In genomic region chr13:55330567-55331400, GRCm38 (mm10) we compare ENCODE assay signal across 8 mouse cellular contexts. TPM values are rescaled to one million over a fixed set of nuclear protein-coding genes. Genes with fewer than 3 reads are reported as not detected.
DNase-seq lines count a peak whose midpoint lies in the region; ATAC-seq and TF ChIP-seq lines count a peak whose summit lies in the region.

No protein-coding gene starts in this region.

- no peak for ATAC-seq in hindbrain, embryonic 16.5 days
- ATAC-seq in inflammation-experienced regulatory T-cells, adult 6 months = no peak

- H3ac ChIP-seq in myocyte (ENCODE audit: control insufficient read depth, insufficient read length) = peak overlapping the region; percentile 50

- peak overlapping the region; percentile 95 for H3K4me2 ChIP-seq in hindbrain, embryonic 16.5 days (ENCODE audit: low read length)
- H3K4me2 ChIP-seq in myocyte (ENCODE audit: low read depth) = peak overlapping the region; percentile 96

- no peaks in the 10 kb centered on the region for H3K27me3 ChIP-seq in hindbrain, embryonic 16.5 days (replicated peaks; ENCODE audit: control insufficient read depth, insufficient read depth, low read length)
- H3K27me3 ChIP-seq in myocyte (ENCODE audit: control insufficient read depth, insufficient read depth, insufficient read length) = no peaks in the 10 kb centered on the region

- peak; percentile 41; the same call in 1 of the 2 replicates for TF ChIP-seq CTCF in layer of hippocampus, adult 2 months (conservative IDR thresholded peaks at IDR 0.05)
- TF ChIP-seq CTCF in cortical plate, adult 2 months (IDR thresholded peaks at IDR 0.05; ENCODE audit: extremely low read depth, insufficient read depth, low read length) = no peak

- H3K4me1 ChIP-seq in cortical plate, adult 2 months (ENCODE audit: control insufficient read depth, insufficient read depth, low read length) = peaks cover 2% of the 10 kb centered on the region
- peaks cover 24% of the 10 kb centered on the region for H3K4me1 ChIP-seq in hindbrain, embryonic 16.5 days (ENCODE audit: control insufficient read depth, insufficient read depth, low read depth, low read length)

- peak overlapping the region; percentile 88; the same call in 1 of the 2 replicates for H3K4me3 ChIP-seq in layer of hippocampus, adult 2 months
- H3K4me3 ChIP-seq in cortical plate, adult 2 months (ENCODE audit: insufficient read depth, low read length) = peak overlapping the region; percentile 34; the same call in 1 of the 2 replicates
- H3K4me3 ChIP-seq in hindbrain, embryonic 16.5 days (ENCODE audit: low read length) = peak overlapping the region; percentile 86
- peak overlapping the region; percentile 36 for H3K4me3 ChIP-seq in myocyte

- no peak for TF ChIP-seq POLR2A in cortical plate, adult 2 months (IDR thresholded peaks at IDR 0.05; ENCODE audit: extremely low read depth, insufficient read depth, low read length)
- no peak for TF ChIP-seq POLR2A in myocyte (IDR thresholded peaks at IDR 0.05; ENCODE audit: insufficient read length, low read depth)

- no peak overlapping the region for H3K27ac ChIP-seq in layer of hippocampus, adult 2 months
- H3K27ac ChIP-seq in cortical plate, adult 2 months (ENCODE audit: insufficient read depth, low read length) = no peak overlapping the region
- H3K27ac ChIP-seq in hindbrain, embryonic 16.5 days (ENCODE audit: low read depth, low read length) = peak overlapping the region; percentile 83

- peak overlapping the region; percentile 75 for H3K9ac ChIP-seq in hindbrain, embryonic 16.5 days (ENCODE audit: low read depth, low read length)

- H3K36me3 ChIP-seq in hindbrain, embryonic 16.5 days (ENCODE audit: control insufficient read depth, insufficient read depth, low read length) = peaks cover 4% of the 10 kb centered on the region
- H3K36me3 ChIP-seq in myocyte (ENCODE audit: control insufficient read depth, insufficient read depth) = no peaks in the 10 kb centered on the region

- no peaks in the 10 kb centered on the region for H3K9me3 ChIP-seq in hindbrain, embryonic 16.5 days (ENCODE audit: control insufficient read depth, low read length)

- H3K79me2 ChIP-seq in myocyte (ENCODE audit: control insufficient read depth, insufficient read depth) = peaks cover 11% of the 10 kb centered on the region

- WGBS in hindbrain, embryonic 16.5 days = 48% methylated on average over 14 of the region's 14 CpGs

- DNase-seq in layer of hippocampus, adult 2 months (ENCODE audit: low spot score in 2 of 2) = no peak
- no peak for DNase-seq in layer of hippocampus, postnatal 25 days (ENCODE audit: extremely low spot score in 1 of 2, low spot score in 1 of 2)
- DNase-seq in layer of hippocampus, adult 18-20 months (ENCODE audit: low spot score in 2 of 2) = no peak
- no peak for DNase-seq in T-cell, adult 2 months (ENCODE audit: low spot score)

TF ChIP-seq in myocyte, 11 proteins besides CTCF, POLR2A, EP300 and RAD21:
- TF ChIP-seq USF1 (IDR thresholded peaks at IDR 0.05; ENCODE audit: low read depth) (peak; percentile 50), SRF (IDR thresholded peaks at IDR 0.05; ENCODE audit: control insufficient read depth, insufficient read length, low read depth) (no peak)

RNA-seq across cellular contexts. Expression of gene Mxd3, which starts 1.2 kb away (rescaled TPM):
- 1 to 10 TPM; 1.2 to 1.8 TPM for total RNA-seq in layer of hippocampus, adult 2 months (2021)
- total RNA-seq in layer of hippocampus, postnatal 25 days (2021) = 1 to 10 TPM; 1.2 to 2.4 TPM
- polyA plus RNA-seq in cortical plate, adult 2 months (2012; rRNA removed) = 1.2 and 1.9 TPM in 2 replicates
- polyA plus RNA-seq in hindbrain, embryonic 16.5 days (2015; fragmentation: Nextera tagmentation; extraction: Ambion mirVana) = 10.9 and 12.4 TPM in 2 replicates
- 17.0 TPM for polyA plus RNA-seq in myocyte (2012; fragmentation: generic; extraction: Trizol)
- total RNA-seq in layer of hippocampus, adult 18-20 months (2021) = 1 to 10 TPM in 1 of 2 experiments, under 1 TPM in 1; 0.79 to 1.2 TPM
- polyA plus RNA-seq in inflammation-experienced regulatory T-cells, adult 6 months (2017; shearing (Covaris generic)) = 10 to 100 TPM in 1 of 3 experiments, 1 to 10 TPM in 2; 2.2 to 32.2 (median 3.5) TPM

RNA-seq across cellular contexts. Expression of gene Rab24, which starts 9.0 kb away (rescaled TPM):
- total RNA-seq in layer of hippocampus, adult 2 months (2021) = 10 to 100 TPM; 82.8 to 84.2 TPM
- total RNA-seq in layer of hippocampus, postnatal 25 days (2021) = 10 to 100 TPM; 74.0 to 83.3 TPM
- polyA plus RNA-seq in cortical plate, adult 2 months (2012; rRNA removed) = 148 and 163 TPM in 2 replicates
- 95.4 and 97.6 TPM in 2 replicates for polyA plus RNA-seq in hindbrain, embryonic 16.5 days (2015; fragmentation: Nextera tagmentation; extraction: Ambion mirVana)
- polyA plus RNA-seq in myocyte (2012; fragmentation: generic; extraction: Trizol) = 59.8 TPM
- total RNA-seq in layer of hippocampus, adult 18-20 months (2021) = 10 to 100 TPM; 79.1 to 82.6 TPM
- 10 to 100 TPM in 1 of 3 experiments, 1 to 10 TPM in 2; 8.8 to 15.0 (median 9.7) TPM for polyA plus RNA-seq in inflammation-experienced regulatory T-cells, adult 6 months (2017; shearing (Covaris generic))

RNA-seq across cellular contexts. Expression of gene Prelid1, which starts 10.5 kb away (rescaled TPM):
- total RNA-seq in layer of hippocampus, adult 2 months (2021) = 100 to 1,000 TPM; 142 to 153 TPM
- 100 to 1,000 TPM; 139 to 165 TPM for total RNA-seq in layer of hippocampus, postnatal 25 days (2021)
- 168 and 177 TPM in 2 replicates for polyA plus RNA-seq in cortical plate, adult 2 months (2012; rRNA removed)
- polyA plus RNA-seq in hindbrain, embryonic 16.5 days (2015; fragmentation: Nextera tagmentation; extraction: Ambion mirVana) = 347 and 353 TPM in 2 replicates
- polyA plus RNA-seq in myocyte (2012; fragmentation: generic; extraction: Trizol) = 365 TPM
- 100 to 1,000 TPM; 147 to 149 TPM for total RNA-seq in layer of hippocampus, adult 18-20 months (2021)
- polyA plus RNA-seq in inflammation-experienced regulatory T-cells, adult 6 months (2017; shearing (Covaris generic)) = 100 to 1,000 TPM; 196 to 371 (median 209) TPM

RNA-seq across cellular contexts. Expression of gene Lman2, which starts 31.8 kb away (rescaled TPM):
- total RNA-seq in layer of hippocampus, adult 2 months (2021) = 10 to 100 TPM; 66.2 to 66.8 TPM
- 10 to 100 TPM; 58.4 to 61.0 TPM for total RNA-seq in layer of hippocampus, postnatal 25 days (2021)
- polyA plus RNA-seq in cortical plate, adult 2 months (2012; rRNA removed) = 53.0 and 57.0 TPM in 2 replicates
- 44.9 and 51.5 TPM in 2 replicates for polyA plus RNA-seq in hindbrain, embryonic 16.5 days (2015; fragmentation: Nextera tagmentation; extraction: Ambion mirVana)
- polyA plus RNA-seq in myocyte (2012; fragmentation: generic; extraction: Trizol) = 84.7 TPM
- 10 to 100 TPM; 65.9 to 66.8 TPM for total RNA-seq in layer of hippocampus, adult 18-20 months (2021)
- polyA plus RNA-seq in inflammation-experienced regulatory T-cells, adult 6 months (2017; shearing (Covaris generic)) = 10 to 100 TPM; 43.9 to 62.8 (median 60.7) TPM

RNA-seq across cellular contexts. Expression of gene Rgs14, which starts 38.7 kb away (rescaled TPM):
- total RNA-seq in layer of hippocampus, adult 2 months (2021) = 100 to 1,000 TPM; 113 to 119 TPM
- total RNA-seq in layer of hippocampus, postnatal 25 days (2021) = 10 to 100 TPM; 94.5 to 98.2 TPM
- polyA plus RNA-seq in cortical plate, adult 2 months (2012; rRNA removed) = 40.2 and 44.9 TPM in 2 replicates
- polyA plus RNA-seq in hindbrain, embryonic 16.5 days (2015; fragmentation: Nextera tagmentation; extraction: Ambion mirVana) = 0.27 and 0.44 TPM in 2 replicates
- 2.3 TPM for polyA plus RNA-seq in myocyte (2012; fragmentation: generic; extraction: Trizol)
- total RNA-seq in layer of hippocampus, adult 18-20 months (2021) = 100 to 1,000 TPM; 103 to 112 TPM
- polyA plus RNA-seq in inflammation-experienced regulatory T-cells, adult 6 months (2017; shearing (Covaris generic)) = 10 to 100 TPM; 61.5 to 73.9 (median 62.9) TPM

Comparison
In these comparisons a context has a peak if more than half of its experiments do, and no peak if none do; other contexts are left out.
1. H3K4me3 ChIP-seq: peak in every context shown above with its lines; median percentile 88 in layer of hippocampus, adult 2 months; 86 in hindbrain, embryonic 16.5 days; 36 in myocyte; 34 in cortical plate, adult 2 months.